Mouse (Mus musculus) heart, embryonic 12.5 days (tissue): ENCODE data around the gene Ankrd44. TPM values are rescaled to one million over a fixed set of nuclear protein-coding genes. Genes with fewer than 3 reads are reported as not detected.
"Not testable (repeated sequence)": the region's sequence is repeated elsewhere in the genome, so short reads cannot be mapped to it uniquely, and the experiment has no call there.

Experiments used
- ATAC-seq: fragments of 200-750 bp; cut with Nextera tagmentation; 2 replicates; pipeline ENCODE4 v1.8.0; 2017; ENCODE audit warnings: moderate TSS enrichment, moderate library complexity; ENCODE audit not compliant: insufficient number of reproducible peaks, low FRiP score
- H3K27ac ChIP-seq: fragments of 300-500 bp; sonication (generic); 2 replicates; pipeline ENCODE4 v1.5.1; 2016; ENCODE audit warnings: mild to moderate bottlenecking, moderate library complexity; ENCODE audit not compliant: poor library complexity, severe bottlenecking
- H3K27me3 ChIP-seq: fragments of 300-500 bp; sonication (generic); replicated peaks from 2 replicates; pipeline ENCODE4 v1.6.1; 2016; ENCODE audit warnings: mild to moderate bottlenecking, moderate library complexity
- H3K36me3 ChIP-seq: fragments of 300-500 bp; sonication (generic); 2 replicates; pipeline ENCODE4 v1.6.1; 2016; ENCODE audit warnings: mild to moderate bottlenecking, moderate library complexity
- H3K4me1 ChIP-seq: fragments of 300-500 bp; sonication (generic); replicated peaks from 2 replicates; pipeline ENCODE4 v1.6.1; 2016; ENCODE audit warnings: mild to moderate bottlenecking
- H3K4me2 ChIP-seq: fragments of 300-500 bp; sonication (generic); 2 replicates; pipeline ENCODE4 v1.6.1; 2016; ENCODE audit warnings: mild to moderate bottlenecking, moderate library complexity
- H3K4me3 ChIP-seq: fragments of 300-500 bp; sonication (generic); 2 replicates; pipeline ENCODE4 v1.5.1; 2016; ENCODE audit warnings: mild to moderate bottlenecking
- H3K9ac ChIP-seq: fragments of 300-500 bp; sonication (generic); 2 replicates; pipeline ENCODE4 v1.6.1; 2016; ENCODE audit warnings: mild to moderate bottlenecking, moderate library complexity
- H3K9me3 ChIP-seq: fragments of 300-500 bp; sonication (generic); replicated peaks from 2 replicates; pipeline ENCODE4 v1.6.1; 2016; ENCODE audit warnings: mild to moderate bottlenecking, moderate library complexity
- WGBS: fragments of 180-500 bp; shearing (Covaris S2); methylation state at CpG from one replicate; pipeline ENCODE4 v1.1.7; 2016; 5-methylcytosine and 5-hydroxymethylcytosine counted together
- polyA plus RNA-seq: library from polyadenylated mRNA; unstranded; fragments of >200 nt; fragmentation: Nextera tagmentation; extraction: Ambion mirVana; gene quantifications from 2 replicates; pipeline ENCODE4 v1.2.1, GENCODE M21; 2016

The Ankrd44 gene
- 11.0 and 11.7 TPM in 2 replicates for polyA plus RNA-seq

- peak within 1 kb of the TSS; percentile 72 for H3K27ac ChIP-seq
- peak within 1 kb of the TSS; percentile 91 for H3K9ac ChIP-seq
- no peaks in the 10 kb centered on the region for H3K27me3 ChIP-seq
- H3K4me2 ChIP-seq = peak within 1 kb of the TSS; percentile 72
- H3K4me3 ChIP-seq = peak within 1 kb of the TSS; percentile 96
- peak; percentile 89 for ATAC-seq
- H3K4me1 ChIP-seq = peaks cover 41% of the 10 kb centered on the region
- no peaks in the 10 kb centered on the region for H3K36me3 ChIP-seq
- H3K9me3 ChIP-seq = no peaks in the 10 kb centered on the region
- under 1% methylated on average over 91 of the region's 94 CpGs for WGBS
Observed at GRCm38 (mm10) chr1:54925971-54926771, at the start of gene Ankrd44. Gene Ankrd44, minus strand, starts transcription at chr1:54926387.

- no peak overlapping the region for H3K4me3 ChIP-seq
- H3K27me3 ChIP-seq = no peaks in the 10 kb centered on the region
- no peaks in the 10 kb centered on the region; the same call in 1 of the 2 replicates for H3K4me1 ChIP-seq
- H3K27ac ChIP-seq = no peak overlapping the region
- H3K36me3 ChIP-seq = no peaks in the 10 kb centered on the region
- H3K4me2 ChIP-seq = no peak overlapping the region
- 83% methylated on average over 5 of the region's 5 CpGs for WGBS
- H3K9me3 ChIP-seq = peaks cover 5% of the 10 kb centered on the region; the same call in 1 of the 2 replicates
- H3K9ac ChIP-seq = no peak overlapping the region
- no peak for ATAC-seq
Observed at GRCm38 (mm10) chr1:54971687-54972404, 45.7 kb upstream of the Ankrd44 start.

GRCm38 (mm10) chr1:54966858-54967257 lies 40.7 kb upstream of the Ankrd44 start:
- no peaks in the 10 kb centered on the region for H3K36me3 ChIP-seq
- 89% methylated on average over 3 of the region's 3 CpGs for WGBS
- H3K4me2 ChIP-seq = no peak overlapping the region
- H3K9me3 ChIP-seq = peaks cover 5% of the 10 kb centered on the region; the same call in 1 of the 2 replicates
- no peaks in the 10 kb centered on the region for H3K27me3 ChIP-seq
- no peak overlapping the region for H3K9ac ChIP-seq
- H3K4me3 ChIP-seq = no peak overlapping the region
- no peaks in the 10 kb centered on the region; the same call in 1 of the 2 replicates for H3K4me1 ChIP-seq
- ATAC-seq = peak; percentile 86
- H3K27ac ChIP-seq = no peak overlapping the region

GRCm38 (mm10) chr1:54965159-54965995 lies 39.2 kb upstream of the Ankrd44 start:
- 0 out of 2 replicates have a peak, but pooled peaks cover 6% of the 10 kb centered on the region for H3K4me1 ChIP-seq
- no peak for ATAC-seq
- no peaks in the 10 kb centered on the region for H3K36me3 ChIP-seq
- H3K9me3 ChIP-seq = peaks cover 5% of the 10 kb centered on the region; the same call in 1 of the 2 replicates
- no peak overlapping the region for H3K4me2 ChIP-seq
- WGBS = 65% methylated on average over 11 of the region's 11 CpGs
- H3K27me3 ChIP-seq = no peaks in the 10 kb centered on the region
- no peak overlapping the region for H3K9ac ChIP-seq
- no peak overlapping the region for H3K4me3 ChIP-seq
- H3K27ac ChIP-seq = no peak overlapping the region

GRCm38 (mm10) chr1:54961724-54962123 lies 35.5 kb upstream of the Ankrd44 start:
- 74% methylated on average over 9 of the region's 9 CpGs for WGBS
- Histone ChIP-seq H3K9ac (no peak overlapping the region), H3K27me3 (no peaks in the 10 kb centered on the region), H3K4me2 (no peak overlapping the region), H3K9me3 (no peaks in the 10 kb centered on the region), H3K27ac (no peak overlapping the region), H3K4me3 (no peak overlapping the region), H3K36me3 (no peaks in the 10 kb centered on the region), H3K4me1 (0 out of 2 replicates have a peak, but pooled peaks cover 6% of the 10 kb centered on the region)
- ATAC-seq = no peak

GRCm38 (mm10) chr1:54960613-54961165 lies 34.5 kb upstream of the Ankrd44 start:
- WGBS = 51% methylated on average over 9 of the region's 9 CpGs
- H3K4me3 ChIP-seq = no peak overlapping the region
- 0 out of 2 replicates have a peak, but pooled peaks cover 6% of the 10 kb centered on the region for H3K4me1 ChIP-seq
- no peak overlapping the region for H3K9ac ChIP-seq
- H3K4me2 ChIP-seq = no peak overlapping the region
- H3K9me3 ChIP-seq = no peaks in the 10 kb centered on the region
- H3K36me3 ChIP-seq = no peaks in the 10 kb centered on the region
- no peak for ATAC-seq
- no peaks in the 10 kb centered on the region for H3K27me3 ChIP-seq
- H3K27ac ChIP-seq = no peak overlapping the region

GRCm38 (mm10) chr1:54958525-54958924 lies 32.3 kb upstream of the Ankrd44 start:
- WGBS = 61% methylated on average over 3 of the region's 3 CpGs
- no peak overlapping the region for H3K4me3 ChIP-seq
- H3K4me2 ChIP-seq = no peak overlapping the region
- H3K27ac ChIP-seq = no peak overlapping the region
- ATAC-seq = no peak
- no peaks in the 10 kb centered on the region for H3K9me3 ChIP-seq
- no peak overlapping the region for H3K9ac ChIP-seq
- H3K4me1 ChIP-seq = 0 out of 2 replicates have a peak, but pooled peaks cover 6% of the 10 kb centered on the region
- H3K27me3 ChIP-seq = no peaks in the 10 kb centered on the region
- no peaks in the 10 kb centered on the region for H3K36me3 ChIP-seq

- not testable (repeated sequence) for H3K4me3 ChIP-seq, H3K27me3 ChIP-seq, H3K36me3 ChIP-seq, H3K9me3 ChIP-seq, H3K4me2 ChIP-seq, H3K27ac ChIP-seq, H3K4me1 ChIP-seq, ATAC-seq, H3K9ac ChIP-seq
- 89% methylated on average over 14 of the region's 14 CpGs for WGBS
Observed at GRCm38 (mm10) chr1:54956995-54957394, 30.8 kb upstream of the Ankrd44 start.

- WGBS = 77% methylated on average over 4 of the region's 4 CpGs
- no peak for ATAC-seq
- Histone ChIP-seq H3K9me3 (no peaks in the 10 kb centered on the region), H3K9ac (no peak overlapping the region), H3K27me3 (no peaks in the 10 kb centered on the region), H3K4me2 (no peak overlapping the region), H3K27ac (no peak overlapping the region), H3K4me3 (no peak overlapping the region), H3K4me1 (no peaks in the 10 kb centered on the region), H3K36me3 (no peaks in the 10 kb centered on the region)
Observed at GRCm38 (mm10) chr1:54954856-54955255, 28.7 kb upstream of the Ankrd44 start.

GRCm38 (mm10) chr1:54944648-54945047 lies 18.5 kb upstream of the Ankrd44 start:
- H3K36me3 ChIP-seq = no peaks in the 10 kb centered on the region
- H3K4me1 ChIP-seq = no peaks in the 10 kb centered on the region
- H3K4me2 ChIP-seq = no peak overlapping the region
- H3K27ac ChIP-seq = no peak overlapping the region
- no peaks in the 10 kb centered on the region for H3K27me3 ChIP-seq
- 72% methylated on average over 3 of the region's 3 CpGs for WGBS
- H3K9ac ChIP-seq = no peak overlapping the region
- ATAC-seq = no peak
- H3K4me3 ChIP-seq = no peak overlapping the region
- no peaks in the 10 kb centered on the region for H3K9me3 ChIP-seq
